Mouse (Mus musculus) urinary bladder, adult 18-20 months (tissue): ENCODE results near the gene Rara.

Experiments
- DNase-seq, 2 experiments: peaks; one replicate each; pipeline ENCODE4 v3.0.0; 2022; ENCODE audit warnings: low spot score in 2 of 2, mixed read lengths in 2 of 2

Gene Rara

GRCm38 (mm10) chr11:98997659-98998058, 70.0 kb downstream of the Rara start:
- DNase-seq = no peak

DNA sequence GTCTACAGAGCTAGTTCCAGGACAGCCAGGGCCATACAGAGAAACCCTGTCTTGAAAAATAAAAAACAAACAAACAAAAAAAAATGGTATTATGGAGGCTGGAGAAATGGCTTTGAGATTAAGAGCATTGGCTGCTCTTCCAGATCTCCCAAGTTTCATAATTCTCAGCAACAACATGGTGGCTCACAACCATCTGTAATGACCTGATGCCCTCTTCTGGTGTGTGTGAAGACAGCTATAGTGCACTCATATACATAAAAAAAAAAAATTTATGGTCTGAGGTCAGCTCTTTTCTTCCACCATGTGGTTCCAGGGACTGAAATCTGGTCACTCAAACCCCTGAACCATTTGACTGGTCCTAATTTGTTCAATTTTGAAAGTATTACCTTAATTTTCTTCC, 71.2 kb downstream of the Rara start:
- DNase-seq = no peak

GRCm38 (mm10) chr11:98999243-98999642, 71.6 kb downstream of the Rara start:
- DNase-seq = no peak

- DNase-seq = no peak
Measured at GRCm38 (mm10) chr11:99006788-99007187, 79.2 kb downstream of the Rara start.

DNA sequence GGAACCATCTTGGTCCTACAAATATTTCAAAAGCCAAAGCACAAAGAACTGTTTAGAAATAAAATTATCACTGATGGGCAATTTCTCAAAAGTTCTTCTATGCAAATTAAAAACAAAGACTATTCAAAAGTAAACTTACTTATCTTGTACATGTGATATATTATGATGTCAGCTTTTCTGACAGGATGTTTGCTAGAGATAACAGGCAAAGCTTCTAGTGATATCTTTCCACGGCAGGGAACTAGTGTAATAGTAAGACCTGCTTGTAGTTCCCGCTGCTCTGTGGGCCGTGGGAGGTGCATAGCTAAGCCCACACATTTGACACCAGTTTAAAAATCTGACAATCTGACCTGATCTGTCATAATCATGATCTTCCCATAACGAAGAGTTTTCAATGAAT, 82.5 kb downstream of the Rara start:
- no peak for DNase-seq

DNA sequence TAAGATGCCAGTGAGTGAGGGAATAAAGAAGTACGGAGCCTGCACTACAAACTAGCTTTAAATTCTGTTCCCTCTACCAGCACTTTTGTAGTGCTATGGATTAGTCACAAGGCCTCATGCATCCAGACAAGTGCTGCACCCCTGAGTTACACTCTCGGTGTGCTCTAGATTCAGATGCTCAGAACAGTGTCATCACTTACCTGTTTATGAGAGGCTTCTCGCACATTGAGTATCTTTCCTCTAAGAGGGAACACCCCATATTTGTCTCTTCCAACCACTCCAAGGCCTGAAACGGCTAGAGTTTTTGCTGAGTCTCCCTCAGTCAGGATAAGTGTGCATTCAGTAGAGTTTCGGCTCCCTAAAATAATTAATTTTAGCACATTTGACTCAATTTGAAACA, 83.1 kb downstream of the Rara start:
- DNase-seq = no peak

DNA sequence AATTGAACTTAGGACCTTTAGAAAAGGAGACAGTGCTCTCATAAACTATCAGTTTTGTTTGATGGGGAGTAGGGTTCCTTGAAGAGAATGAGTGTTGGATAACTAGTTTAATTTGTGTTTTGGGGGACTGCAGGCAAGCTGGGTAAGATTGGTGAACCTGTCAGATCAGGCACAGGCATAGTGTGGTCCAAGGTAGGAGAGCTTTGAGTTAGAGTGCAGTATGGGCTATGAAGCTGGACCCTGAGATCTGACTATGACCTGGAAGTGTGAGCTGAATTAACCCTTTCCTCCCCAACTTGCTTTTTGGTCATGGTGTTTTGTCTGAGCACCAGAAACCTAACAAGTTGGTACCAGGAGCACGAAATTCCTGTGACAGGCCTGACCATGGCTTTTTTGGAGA, 86.2 kb downstream of the Rara start:
- DNase-seq = no peak

DNA sequence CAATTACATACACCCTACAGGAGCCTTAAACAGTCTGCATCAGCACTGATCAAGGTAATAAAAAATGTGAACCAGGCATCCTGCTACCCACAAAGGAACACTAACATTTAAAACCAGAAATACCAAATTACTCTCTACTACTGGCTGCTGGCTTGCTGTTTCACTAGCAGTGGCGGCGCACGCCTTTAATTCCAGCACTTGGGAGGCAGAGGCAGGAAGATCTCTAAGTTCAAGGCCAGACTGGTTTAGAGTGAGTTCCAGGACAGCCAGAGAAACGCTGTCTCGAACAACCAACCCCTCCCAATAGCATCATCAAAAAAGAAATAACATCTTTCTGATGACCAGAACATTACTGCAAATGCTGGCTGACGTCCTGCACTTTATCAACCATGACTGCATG, 92.2 kb downstream of the Rara start:
- no peak for DNase-seq

GRCm38 (mm10) chr11:99022384-99022933, 94.8 kb downstream of the Rara start:
- no peak for DNase-seq

- no peak for DNase-seq
Measured at GRCm38 (mm10) chr11:99023094-99023493, 95.5 kb downstream of the Rara start.

DNA sequence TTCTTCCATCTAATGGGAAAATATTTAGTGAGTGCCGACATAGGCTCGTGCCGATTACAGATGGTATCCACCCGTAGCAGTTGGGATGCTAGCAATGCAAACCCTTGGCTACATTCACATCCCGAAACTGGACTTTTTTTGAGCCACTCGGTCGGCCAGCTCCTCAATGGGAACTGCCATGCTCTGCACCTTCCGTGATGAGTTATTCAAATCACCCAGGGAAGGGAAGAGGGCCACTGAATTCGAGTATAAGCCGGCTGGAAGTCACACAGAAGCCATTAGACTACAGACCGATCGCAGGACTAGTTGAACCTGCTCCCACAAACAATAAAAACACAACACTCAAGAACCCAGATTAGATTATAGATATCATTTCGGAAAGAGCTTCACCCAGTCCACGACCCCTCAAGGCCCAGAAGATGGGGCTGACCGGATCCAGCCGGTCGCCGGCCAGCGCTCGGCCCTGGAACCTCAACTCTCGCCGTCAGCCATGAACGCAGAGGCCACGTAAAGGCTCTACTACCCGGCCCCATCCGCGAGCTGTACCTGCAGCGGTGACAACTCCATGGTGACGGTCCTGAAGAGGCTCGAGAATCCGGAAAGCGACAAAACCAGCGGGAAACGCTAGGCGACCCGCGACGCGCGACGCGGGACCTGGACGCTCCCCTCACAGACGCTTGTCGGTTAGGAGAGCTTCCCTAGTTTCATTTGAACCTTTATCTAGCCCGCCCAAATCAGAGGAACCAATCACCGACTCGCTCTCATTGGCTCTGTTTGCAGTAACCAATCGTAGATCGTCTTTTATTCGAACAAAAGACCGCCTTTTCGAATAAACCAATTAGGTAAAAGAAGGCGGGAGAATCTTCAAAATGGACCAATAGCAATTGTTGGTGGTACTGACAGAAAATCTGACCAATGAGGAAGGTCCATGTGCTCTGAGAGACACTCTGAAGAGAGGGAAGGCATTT, 96.2 kb downstream of the Rara start, which contains the start of gene Top2a:
Gene Top2a, minus strand, starts transcription at position 690 of the 968 bp plus-strand sequence.
- DNase-seq = peak; percentile 88 to 89
